Mouse (Mus musculus) mature B cell (primary cell): Measurements from ENCODE around the gene Sntb2.

ENCODE experiments used
- in situ Hi-C: fragments of 300-500 bp; cut with MboI; formaldehyde crosslinking; loops from 2 replicates; pipeline ENCODE4 v1.14.3; 2019

Sntb2 gene

DNA sequence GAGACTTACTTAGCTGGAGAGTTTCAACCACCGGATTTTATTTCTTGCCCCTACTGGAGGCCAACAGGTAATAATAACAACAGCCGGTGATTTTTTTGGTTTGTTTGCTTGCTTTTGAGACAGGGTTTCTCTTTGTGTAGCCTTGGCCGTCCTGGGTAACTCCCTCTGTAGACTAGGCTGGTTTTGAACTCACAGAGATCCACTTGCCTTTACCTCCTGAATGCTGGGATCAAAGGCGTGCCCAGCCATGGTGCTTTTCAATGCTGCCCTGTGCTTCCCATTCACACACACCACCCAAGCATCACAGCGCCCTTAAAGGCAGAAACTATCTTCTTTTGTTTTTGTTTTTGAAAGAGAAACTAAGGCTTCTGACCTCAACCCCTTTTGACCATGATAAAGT is 5.6 kb upstream of the Sntb2 start:
- in situ Hi-C loops = no loop called here

DNA sequence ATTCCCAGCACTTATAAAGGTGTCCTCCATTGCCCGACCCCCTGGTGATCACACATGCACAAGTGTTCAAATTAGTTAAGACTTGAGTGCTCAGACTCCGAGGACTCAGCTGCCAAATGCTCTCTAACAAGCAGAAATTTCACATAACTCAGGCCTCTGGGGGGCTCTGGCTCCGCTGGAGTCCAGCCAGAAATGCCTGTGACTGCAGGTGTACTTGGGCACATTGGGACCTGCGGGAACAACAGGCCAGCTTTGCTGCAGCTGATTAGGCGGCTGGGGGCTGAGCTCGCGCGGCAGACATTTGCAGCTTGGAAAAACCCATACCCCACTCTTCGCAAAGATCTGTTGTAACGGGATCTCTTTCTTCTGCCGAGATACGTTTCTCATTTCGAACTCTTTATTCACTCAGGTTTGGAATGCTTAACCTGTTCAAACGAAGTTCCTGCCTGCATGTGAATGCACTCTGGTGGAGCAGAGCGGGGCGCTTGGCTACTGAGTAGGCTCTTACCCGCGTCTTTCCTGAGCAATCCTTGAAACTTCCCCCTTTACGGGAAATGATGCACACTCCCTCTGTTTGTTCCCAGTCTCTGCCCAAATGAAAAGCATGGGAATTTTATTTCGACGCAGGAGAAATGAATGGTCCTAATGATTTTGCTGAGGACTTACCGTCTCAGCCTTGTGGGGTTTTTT is 3.0 kb upstream of the Sntb2 start:
- in situ Hi-C loops = no loop called here

GRCm38 (mm10) chr8:106933506-106934143 is 1.9 kb upstream of the Sntb2 start:
- in situ Hi-C loops = no loop called here

DNA sequence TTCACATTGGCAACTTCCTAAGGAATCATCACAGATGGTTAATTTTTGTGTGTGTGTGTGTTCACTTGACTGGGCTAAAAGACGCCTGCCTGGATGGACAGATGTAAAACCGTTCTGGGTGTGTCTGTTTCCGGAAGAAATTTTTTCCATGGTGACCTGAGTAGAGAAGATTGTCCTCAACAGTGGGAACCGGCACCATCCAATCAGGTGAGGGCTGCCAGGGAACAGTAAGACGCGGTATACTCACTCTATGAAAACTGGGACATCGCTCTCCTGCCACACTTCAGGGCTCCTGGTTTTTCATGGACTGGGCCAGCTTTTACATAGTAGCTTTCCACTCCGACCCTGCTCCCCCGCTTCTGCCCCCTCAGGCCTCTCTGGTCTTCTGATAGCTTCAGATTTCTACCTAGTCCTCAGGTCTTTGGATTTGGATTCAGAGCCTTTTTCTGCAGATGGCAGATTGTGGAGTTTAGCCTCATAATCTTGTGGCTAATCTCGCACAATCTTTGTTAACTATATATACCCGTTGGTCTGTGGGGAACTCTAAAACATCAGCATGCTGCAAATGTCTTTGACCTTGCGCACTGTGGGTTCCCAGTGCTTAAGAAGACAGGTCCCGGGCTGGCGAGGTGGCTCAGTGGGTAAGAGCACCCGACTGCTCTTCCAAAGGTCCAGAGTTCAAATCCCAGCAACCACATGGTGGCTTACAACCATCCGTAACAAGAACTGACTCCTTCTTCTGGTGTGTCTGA is 1.1 kb upstream of the Sntb2 start:
- in situ Hi-C loops = no loop called here

DNA sequence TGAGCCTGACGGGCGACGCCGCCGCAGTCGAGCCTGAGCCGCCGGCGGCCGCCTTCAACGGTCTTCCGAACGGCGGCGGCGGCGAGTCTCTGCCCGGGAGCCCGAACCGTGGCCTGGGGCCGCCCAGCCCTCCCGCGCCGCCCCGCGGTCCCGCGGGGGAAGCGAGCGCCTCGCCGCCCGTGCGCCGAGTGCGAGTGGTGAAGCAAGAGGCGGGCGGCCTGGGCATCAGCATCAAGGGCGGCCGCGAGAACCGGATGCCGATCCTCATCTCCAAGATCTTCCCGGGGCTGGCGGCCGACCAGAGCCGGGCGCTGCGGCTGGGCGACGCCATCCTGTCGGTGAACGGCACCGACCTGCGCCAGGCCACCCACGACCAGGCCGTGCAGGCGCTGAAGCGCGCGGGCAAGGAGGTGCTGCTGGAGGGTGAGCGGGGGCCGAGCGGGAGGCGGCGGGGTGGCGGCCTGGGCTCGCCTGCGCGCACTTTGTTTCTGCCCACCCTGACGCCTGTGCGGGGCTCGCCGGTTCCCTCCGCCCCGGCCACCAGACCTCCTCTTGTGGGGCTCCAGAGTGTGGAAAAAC is 438 bp downstream of the Sntb2 start:
- in situ Hi-C loops = no loop called here

GRCm38 (mm10) chr8:106936478-106937051 is 1.0 kb downstream of the Sntb2 start:
- in situ Hi-C loops = no loop called here

DNA sequence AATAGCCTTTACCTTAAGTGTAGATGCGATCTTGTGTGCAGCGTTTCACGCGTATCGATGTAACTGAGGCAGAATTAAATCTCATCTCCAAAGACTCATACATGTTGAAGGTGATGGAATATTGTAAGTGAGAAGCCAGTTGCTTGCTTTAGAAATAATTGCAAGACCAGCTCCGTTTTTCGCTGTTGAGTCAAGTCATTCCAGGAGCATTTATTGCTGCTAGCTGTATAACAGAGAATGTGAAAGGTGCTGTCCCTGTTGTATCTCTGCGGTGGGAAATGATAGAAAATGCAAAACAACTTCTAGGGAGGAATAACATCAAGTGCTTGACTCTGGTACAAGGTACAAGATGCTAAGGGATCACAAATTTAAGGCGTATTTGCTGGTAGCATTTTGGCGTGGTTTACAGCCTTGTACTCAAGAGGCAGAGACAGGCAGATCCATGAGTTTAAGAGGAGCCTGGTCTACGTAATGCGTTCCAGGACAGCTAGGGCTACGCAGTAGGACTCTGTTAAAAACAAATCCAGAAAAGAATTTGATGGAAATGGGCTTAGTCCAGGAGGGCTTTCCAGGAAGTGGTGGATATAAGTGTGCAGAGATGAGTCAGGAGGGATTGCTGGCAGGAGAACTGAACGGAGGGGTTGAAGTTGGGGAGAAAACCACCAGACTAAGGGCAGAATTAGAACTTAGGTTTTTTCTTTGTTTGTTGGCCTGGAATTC is 1.7 kb downstream of the Sntb2 start:
- in situ Hi-C loops = no loop called here

GRCm38 (mm10) chr8:106941806-106942205 is 6.3 kb downstream of the Sntb2 start:
- in situ Hi-C loops = no loop called here

DNA sequence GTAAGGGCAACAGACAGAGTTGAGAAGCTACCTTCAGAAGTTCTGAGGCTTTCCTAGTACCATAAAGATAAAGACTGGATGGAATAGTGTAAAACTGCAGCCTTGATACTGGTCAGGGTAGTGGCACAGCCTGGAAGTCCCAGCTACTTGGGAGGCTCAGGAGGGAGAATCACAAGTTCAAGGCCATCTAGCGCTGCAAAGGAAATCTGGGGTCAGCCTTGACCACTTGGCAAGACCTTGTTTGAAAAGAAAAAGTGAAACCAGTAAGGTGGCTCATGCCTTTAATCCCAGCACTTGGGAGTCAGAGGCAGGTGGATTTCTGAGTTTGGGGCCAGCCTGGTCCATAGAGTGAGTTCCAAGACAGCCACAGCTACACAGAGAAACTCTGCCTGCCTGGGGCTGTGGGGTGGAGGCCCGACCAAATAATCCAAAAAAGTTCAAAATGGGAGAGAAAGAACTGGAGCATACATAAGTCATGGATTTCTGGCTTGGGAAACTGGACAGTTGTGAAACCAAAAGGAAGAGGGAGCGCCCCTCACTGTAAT is 8.4 kb downstream of the Sntb2 start:
- in situ Hi-C loops = no loop called here

DNA sequence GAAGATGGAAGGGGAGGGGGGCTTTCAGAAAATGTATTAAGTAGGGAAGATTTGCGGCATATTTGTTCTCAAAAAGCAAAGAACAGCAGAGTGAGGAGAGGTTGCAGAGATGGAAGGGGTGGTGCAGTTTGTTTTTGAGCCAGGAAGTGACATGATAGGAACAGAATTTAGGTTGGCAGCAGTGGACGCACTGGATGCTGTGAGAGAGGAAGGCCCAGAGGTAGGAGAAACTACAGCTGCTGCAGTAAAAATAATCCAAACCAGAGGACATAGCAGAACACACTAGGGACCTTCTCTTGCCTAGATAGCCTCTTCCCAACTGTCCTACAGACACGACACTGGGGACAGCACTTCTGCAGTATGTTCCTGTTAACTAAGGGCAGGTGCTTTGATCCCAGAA is 9.2 kb downstream of the Sntb2 start:
- in situ Hi-C loops = no loop called here

DNA sequence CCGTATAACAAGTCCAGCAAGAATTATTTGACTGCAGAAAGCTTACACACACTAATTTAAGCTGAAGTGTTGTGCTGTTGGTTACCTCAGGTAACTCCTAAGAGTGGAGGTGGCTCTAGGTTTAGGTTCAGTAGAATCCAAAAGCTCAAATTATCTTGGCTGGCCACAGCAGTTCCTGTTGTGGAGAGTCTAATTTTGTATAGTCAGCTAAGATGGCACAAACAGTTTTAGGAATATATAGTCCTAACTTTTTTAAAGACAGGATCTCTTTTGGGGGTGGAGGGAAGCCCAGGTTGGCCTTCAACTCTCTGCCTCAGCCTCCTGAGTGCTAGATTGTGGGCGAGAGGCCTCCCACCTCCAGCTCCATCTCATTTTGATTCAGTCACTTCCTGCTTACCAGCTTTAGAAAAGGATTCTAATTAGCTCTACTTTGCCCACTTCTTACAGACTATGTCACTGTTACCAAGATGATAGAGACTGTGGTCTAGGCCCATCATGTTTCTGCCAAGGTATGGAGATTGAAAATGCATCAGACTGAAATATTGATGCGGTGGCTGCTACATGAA is 13.2 kb downstream of the Sntb2 start:
- in situ Hi-C loops = no loop called here

DNA sequence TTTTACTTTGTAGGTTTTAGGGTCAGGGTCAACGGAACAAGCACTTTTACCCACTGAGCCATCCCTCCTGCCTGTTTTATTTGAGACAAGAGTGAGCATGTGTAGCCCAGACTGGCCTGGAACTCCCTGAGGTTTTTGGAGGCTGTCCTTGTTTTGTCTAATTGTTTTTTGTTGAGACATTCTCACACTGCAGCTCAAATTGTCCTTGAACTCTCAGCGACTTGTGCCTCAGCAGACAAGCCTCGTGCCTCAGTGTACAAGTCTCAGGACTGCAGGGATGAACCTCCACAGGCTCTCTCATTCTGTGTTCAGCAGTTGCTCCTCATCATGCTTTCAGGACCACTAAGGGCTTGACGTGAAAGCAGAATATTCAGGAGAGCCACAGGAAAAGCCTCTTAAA is 16.2 kb downstream of the Sntb2 start:
- in situ Hi-C loops = no loop called here

- in situ Hi-C loops = no loop called here
Measured at GRCm38 (mm10) chr8:106953571-106953970, 18.0 kb downstream of the Sntb2 start.

DNA sequence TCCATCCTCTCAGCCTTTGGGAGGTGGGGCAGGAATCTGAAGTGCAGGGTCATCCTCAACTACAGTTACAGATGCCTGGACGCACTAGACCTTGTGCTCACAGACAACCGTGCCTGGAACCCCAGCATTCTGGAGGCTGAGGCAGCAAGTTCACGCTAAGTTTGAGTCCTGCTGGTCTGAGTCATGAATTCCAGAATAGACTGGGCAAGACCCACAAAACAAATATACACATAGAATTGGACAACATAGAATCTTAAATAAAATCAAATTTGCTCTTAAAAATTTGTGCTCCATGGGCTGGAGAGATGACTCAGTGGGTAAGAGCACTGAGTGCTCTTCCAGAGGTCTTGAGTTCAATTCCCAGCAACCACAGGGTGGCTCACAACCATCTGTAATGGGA is 21.5 kb downstream of the Sntb2 start:
- in situ Hi-C loops = no loop called here

DNA sequence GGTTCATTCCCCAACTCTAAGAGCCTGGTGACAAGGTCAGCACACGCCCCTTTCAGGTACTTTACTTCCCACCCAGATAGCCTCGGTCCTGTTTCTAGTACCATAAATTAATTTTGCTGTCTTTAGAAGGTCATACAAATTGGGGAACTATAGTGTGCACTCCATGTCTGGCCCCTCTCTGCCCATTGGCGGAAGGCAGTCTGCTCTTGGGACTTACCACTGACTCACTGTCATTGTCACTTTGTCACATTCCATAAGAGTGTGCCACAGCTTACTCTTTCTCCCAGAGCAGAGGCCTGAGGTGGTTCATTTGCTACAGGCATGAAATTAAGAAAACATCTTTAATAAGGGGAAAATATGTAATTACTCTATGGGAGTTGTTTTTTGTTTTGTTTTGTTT is 22.7 kb downstream of the Sntb2 start:
- in situ Hi-C loops = no loop called here

DNA sequence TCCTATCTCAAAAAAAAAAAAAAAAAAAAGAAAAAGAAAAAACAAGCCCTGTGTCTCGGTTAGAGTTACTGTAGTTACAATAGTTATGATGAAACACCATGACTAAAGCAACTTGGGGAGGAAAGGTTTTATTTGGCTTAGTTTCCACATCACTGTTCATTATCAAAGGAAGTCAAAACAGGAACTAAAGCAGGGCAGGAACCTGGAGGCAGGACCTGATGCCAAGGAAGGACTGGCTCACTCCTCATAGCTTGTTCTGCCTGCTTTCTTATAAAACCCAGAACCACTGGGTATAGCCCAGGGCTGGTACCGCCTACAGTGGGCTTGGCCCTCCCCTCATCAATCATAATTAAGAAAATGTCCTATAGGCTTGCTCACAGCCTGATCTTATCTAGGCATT is 24.1 kb downstream of the Sntb2 start:
- in situ Hi-C loops = no loop called here

GRCm38 (mm10) chr8:106962322-106962721 is 26.8 kb downstream of the Sntb2 start:
- in situ Hi-C loops = no loop called here

DNA sequence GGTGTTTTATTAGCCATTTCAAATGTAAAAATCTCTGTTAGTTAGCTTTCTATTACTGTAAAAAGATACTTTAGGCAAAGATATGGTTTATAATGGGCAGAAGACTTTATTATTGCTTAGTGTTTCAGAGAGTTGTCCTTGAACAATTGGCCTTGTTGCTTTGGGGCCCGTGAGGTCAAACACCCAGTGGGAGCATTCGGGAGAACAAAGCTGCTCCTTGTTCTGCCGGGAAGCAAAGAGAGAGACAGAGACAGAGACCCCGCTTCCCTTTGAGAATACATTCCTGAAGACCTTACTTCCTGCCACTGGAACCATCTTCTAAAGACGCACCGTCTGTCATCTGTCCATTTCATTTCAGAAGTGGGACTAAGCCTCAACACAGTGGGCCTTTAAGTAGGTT is 27.8 kb downstream of the Sntb2 start:
- in situ Hi-C loops = no loop called here

DNA sequence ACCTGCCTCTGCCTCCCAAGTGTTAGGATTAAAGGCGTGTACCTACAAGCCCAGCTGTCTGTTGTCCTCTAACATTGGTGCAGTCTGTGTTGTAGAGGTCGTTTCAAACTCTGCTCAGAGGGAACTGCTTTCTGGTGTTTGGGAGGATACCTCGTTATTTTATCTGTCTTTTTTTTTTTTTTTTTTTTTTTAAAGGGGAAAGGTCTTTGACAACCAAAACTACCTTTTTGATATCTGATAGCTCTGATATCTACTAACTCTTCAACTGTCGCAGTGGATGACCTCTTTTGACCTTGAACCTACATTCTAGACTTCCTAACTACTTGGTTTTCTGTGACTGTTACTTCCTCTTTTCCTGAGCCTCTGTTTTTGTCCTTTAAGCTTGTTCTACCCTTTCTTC is 29.0 kb downstream of the Sntb2 start:
- in situ Hi-C loops = no loop called here

DNA sequence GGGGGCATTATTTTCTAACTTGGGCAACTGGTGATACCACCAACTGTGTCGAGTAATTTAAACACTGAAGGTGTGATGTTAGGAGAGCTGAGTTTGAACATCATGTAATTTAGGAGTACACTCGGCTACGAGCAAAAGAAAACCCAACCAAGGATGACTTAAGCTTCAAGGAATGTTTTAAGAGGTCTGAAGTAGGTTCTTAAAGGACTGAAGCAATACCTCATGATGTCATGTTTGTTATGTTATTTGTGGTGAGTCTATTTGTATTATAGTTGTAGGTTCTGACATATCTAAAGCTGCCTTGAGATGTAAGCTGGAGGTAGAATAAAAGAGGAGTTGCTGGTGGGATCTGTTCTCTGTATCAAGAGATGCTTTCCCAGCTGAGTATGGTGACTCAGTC is 34.4 kb downstream of the Sntb2 start:
- in situ Hi-C loops = no loop called here

DNA sequence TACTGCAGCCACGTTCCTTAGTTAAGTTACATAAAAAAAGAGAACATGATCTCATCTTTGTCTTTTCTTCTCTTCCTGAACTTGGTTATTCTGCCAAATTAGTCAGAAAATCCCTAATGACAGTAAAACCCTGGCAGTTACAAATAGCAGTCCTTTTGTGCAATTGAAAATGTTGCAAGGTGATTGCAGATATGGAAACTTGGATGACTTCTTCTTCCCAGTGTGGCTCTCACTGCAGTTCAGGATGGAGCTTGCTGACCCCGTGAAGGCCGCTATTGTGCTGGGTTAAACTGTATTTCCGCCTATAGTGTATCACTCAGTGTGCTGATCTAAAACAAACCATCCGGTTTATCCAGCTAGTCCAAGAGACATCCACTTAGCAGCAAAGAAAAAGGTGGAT is 36.4 kb downstream of the Sntb2 start:
- in situ Hi-C loops = no loop called here
